Mouse (Mus musculus) 3T3-L1 (cell line): ENCODE measurements around the gene Nme7.

ENCODE experiments used
- DNase-seq: peaks from one replicate; pipeline ENCODE4 v3.0.0-alpha.2; 2015; ENCODE audit warnings: low read depth, low spot score

Gene Nme7

GRCm38 (mm10) chr1:164376761-164377487 is 73.0 kb downstream of the Nme7 start:
- DNase-seq, result no peak

GRCm38 (mm10) chr1:164383621-164384020 is 79.7 kb downstream of the Nme7 start:
- DNase-seq, result no peak

- no peak for DNase-seq
Observed at GRCm38 (mm10) chr1:164384354-164384753, 80.4 kb downstream of the Nme7 start.

- no peak for DNase-seq
Observed at GRCm38 (mm10) chr1:164384972-164385371, 81.1 kb downstream of the Nme7 start.

GRCm38 (mm10) chr1:164389743-164390142 is 85.8 kb downstream of the Nme7 start:
- no peak for DNase-seq

- DNase-seq, result no peak
Observed at GRCm38 (mm10) chr1:164392176-164392575, 88.3 kb downstream of the Nme7 start.

GRCm38 (mm10) chr1:164395131-164395780 is 91.3 kb downstream of the Nme7 start:
- DNase-seq, result no peak

- no peak for DNase-seq
Observed at GRCm38 (mm10) chr1:164397672-164398071, 93.8 kb downstream of the Nme7 start.

- no peak for DNase-seq
Observed at GRCm38 (mm10) chr1:164399578-164399977, 95.7 kb downstream of the Nme7 start.

- no peak for DNase-seq
Observed at GRCm38 (mm10) chr1:164405385-164405802, 101.5 kb downstream of the Nme7 start.

- no peak for DNase-seq
Observed at GRCm38 (mm10) chr1:164406506-164406905, 102.6 kb downstream of the Nme7 start.

GRCm38 (mm10) chr1:164408655-164409054 is 104.7 kb downstream of the Nme7 start:
- no peak for DNase-seq

GRCm38 (mm10) chr1:164411306-164411705 is 107.4 kb downstream of the Nme7 start:
- no peak for DNase-seq

GRCm38 (mm10) chr1:164412906-164413305 is 109.0 kb downstream of the Nme7 start:
- DNase-seq, result no peak

- DNase-seq, result no peak
Observed at GRCm38 (mm10) chr1:164413608-164414007, 109.7 kb downstream of the Nme7 start.

- no peak for DNase-seq
Observed at GRCm38 (mm10) chr1:164415347-164415751, 111.4 kb downstream of the Nme7 start.

- no peak for DNase-seq
Observed at GRCm38 (mm10) chr1:164416692-164417394, 112.9 kb downstream of the Nme7 start.

- DNase-seq, result peak; percentile 53
Observed at GRCm38 (mm10) chr1:164417604-164418003, 113.7 kb downstream of the Nme7 start.

GRCm38 (mm10) chr1:164418320-164418719 is 114.4 kb downstream of the Nme7 start:
- no peak for DNase-seq

- peak; percentile 83 for DNase-seq
Observed at GRCm38 (mm10) chr1:164419401-164419800, 115.5 kb downstream of the Nme7 start.

GRCm38 (mm10) chr1:164420623-164421354 is 116.9 kb downstream of the Nme7 start:
- DNase-seq, result peak; percentile 57

GRCm38 (mm10) chr1:164426227-164426626 is 122.3 kb downstream of the Nme7 start:
- no peak for DNase-seq
